Mouse (Mus musculus): ENCODE data around the gene Olfr401. TPM values are rescaled to one million over a fixed set of nuclear protein-coding genes. Genes with fewer than 3 reads are reported as not detected.
"Not testable (repeated sequence)": the region's sequence is repeated elsewhere in the genome, so short reads cannot be mapped to it uniquely, and the experiment has no call there.

The Olfr401 gene
- not detected for total RNA-seq (2022)

DNA sequence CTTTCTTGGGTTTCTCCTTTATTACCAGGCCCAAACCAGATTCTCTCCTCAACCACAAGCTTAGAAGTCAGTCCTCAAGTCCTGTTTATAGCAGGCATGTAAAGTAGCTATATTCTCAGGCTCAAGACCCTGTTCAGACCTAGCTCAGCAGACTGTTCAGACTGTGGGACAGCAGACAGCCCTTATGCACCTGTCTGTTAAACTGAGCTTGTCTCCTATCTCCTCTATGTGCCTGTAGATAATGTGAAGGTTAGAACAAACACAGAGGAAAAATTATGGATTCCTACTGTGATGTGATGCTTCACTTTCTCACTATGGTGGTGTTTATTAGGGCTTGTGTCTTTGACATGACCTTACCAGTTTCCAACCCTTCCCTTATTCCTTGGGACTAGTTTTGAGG lies at the start of gene Olfr401:
Gene Olfr401 (plus strand): TSS at position 301 of the 400 bp plus-strand sequence.
- DNase-seq (ENCODE audit: low spot score in 2 of 2), result no peak

DNA sequence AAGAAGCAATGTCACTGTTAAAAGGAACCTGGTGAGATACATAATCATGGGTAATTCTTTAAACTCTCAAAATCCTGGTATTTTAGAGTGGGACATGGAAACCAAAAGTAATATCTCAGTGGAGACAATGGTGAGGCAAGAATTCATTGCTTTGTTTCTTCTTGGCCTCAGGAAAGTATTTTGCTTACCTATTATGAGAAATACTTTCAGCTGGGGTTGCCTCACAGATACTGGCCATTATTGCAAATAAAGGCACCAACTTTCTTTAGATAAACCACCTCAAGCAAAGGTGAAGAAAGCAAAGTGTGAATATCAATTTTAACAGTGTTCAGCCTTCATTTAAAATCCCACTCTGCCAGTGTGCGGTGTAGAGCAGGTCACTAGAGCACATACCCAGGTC lies 43.9 kb upstream of the Olfr401 start, which contains the start of gene Zfp616:
Gene Zfp616 (plus strand): TSS at position 301 of the 400 bp plus-strand sequence.
- DNase-seq (ENCODE audit: low spot score in 2 of 2), result no peak

GRCm38 (mm10) chr11:74100724-74101123 lies 12.8 kb upstream of the Olfr401 start:
- DNase-seq (ENCODE audit: low spot score in 2 of 2), result no peak

- no peak for DNase-seq (ENCODE audit: low spot score in 2 of 2)
Measured at GRCm38 (mm10) chr11:74101507-74101906, 12.0 kb upstream of the Olfr401 start.

DNA sequence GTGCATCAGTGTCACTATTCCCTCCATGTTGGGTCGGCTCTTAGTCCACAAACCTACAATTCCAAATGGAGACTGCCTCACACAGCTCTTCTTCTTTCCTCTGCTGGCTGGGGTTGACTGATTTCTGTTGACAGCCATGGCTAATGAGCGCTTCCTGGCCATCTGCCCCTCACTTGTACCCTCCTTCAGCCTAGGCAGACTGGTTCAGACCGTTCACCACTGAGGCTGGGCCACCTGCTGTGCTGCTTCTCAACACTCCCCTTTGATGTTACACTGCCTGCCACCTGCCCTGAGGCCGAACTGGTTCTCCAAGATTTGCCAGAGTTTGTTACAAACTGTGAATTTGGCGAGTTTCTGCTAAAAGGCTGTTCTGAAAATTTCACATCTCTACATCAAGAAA lies 8.4 kb upstream of the Olfr401 start:
- DNase-seq (ENCODE audit: low spot score in 2 of 2), result no peak

DNA sequence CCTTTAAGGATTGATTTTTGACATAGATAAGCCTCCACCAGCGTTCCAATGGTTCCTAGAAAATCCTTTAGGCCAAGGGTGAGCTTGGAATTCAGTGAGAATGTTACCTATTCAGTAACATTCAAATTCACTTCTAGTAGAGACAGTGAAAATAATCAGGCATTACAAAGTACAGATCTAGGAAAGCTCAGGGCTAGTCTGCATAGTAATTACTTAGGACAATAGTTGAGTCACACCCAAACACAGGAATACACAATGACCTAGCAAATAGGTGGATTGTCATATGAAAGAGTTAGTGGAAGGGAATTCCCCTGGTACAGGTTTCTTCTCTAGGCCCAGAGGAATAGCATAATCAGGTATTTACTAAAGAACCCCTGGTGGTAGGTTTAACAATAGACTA lies 26.5 kb downstream of the Olfr401 start:
- DNase-seq (ENCODE audit: low spot score in 2 of 2), result not testable (repeated sequence)

GRCm38 (mm10) chr11:74145866-74146265 lies 32.4 kb downstream of the Olfr401 start:
- DNase-seq (ENCODE audit: low spot score in 2 of 2), result no peak

DNA sequence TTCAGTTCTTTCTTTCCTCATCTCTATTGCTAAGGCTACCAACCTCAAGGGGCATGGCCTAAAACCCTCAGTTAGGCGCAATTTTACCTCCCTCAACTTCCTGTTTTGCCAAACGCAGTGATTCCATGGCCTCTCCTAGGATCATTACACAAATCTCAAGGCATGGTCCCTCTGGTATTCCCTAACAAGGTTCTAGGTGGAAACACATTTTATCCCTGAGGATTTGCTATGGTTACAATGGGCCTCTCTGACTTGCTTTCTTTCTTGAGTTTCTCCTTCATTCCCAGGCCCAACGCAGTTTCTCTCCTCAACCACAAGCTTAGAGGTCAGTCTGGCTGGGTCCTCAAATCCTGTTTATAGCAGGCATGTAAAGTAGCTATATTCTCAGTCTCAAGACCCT lies 39.7 kb downstream of the Olfr401 start, which contains the start of gene Olfr402:
Gene Olfr402 (plus strand): TSS at position 301 of the 400 bp plus-strand sequence.
- no peak for DNase-seq (ENCODE audit: low spot score in 2 of 2)

GRCm38 (mm10) chr11:74168771-74169170 lies 55.3 kb downstream of the Olfr401 start:
- no peak for DNase-seq (ENCODE audit: low spot score in 2 of 2)

Other genes starting within 250 kb of the Olfr401 start
- not detected for gene Olfr394, start 222.9 kb upstream of the Olfr401 start, total RNA-seq (2022)
- not detected for gene Olfr395, start 204.4 kb upstream of the Olfr401 start, total RNA-seq (2022)
- not detected for gene Olfr23, start 177.0 kb upstream of the Olfr401 start, total RNA-seq (2022)
- not detected for gene Olfr397, start 152.9 kb upstream of the Olfr401 start, total RNA-seq (2022)
- not detected for gene Olfr398, start 123.3 kb upstream of the Olfr401 start, total RNA-seq (2022)
- not detected for gene Olfr139, start 57.2 kb upstream of the Olfr401 start, total RNA-seq (2022)
- gene Olfr399, start 57.1 kb upstream of the Olfr401 start, total RNA-seq (2022), result not detected
- not detected for gene Zfp616, start 43.8 kb upstream of the Olfr401 start, total RNA-seq (2022)
- not detected for gene Olfr402, start 39.8 kb downstream of the Olfr401 start, total RNA-seq (2022)
- not detected for gene Olfr403, start 72.5 kb downstream of the Olfr401 start, total RNA-seq (2022)
- not detected for gene Olfr43, start 97.7 kb downstream of the Olfr401 start, total RNA-seq (2022)
- not detected for gene Olfr406, start 146.1 kb downstream of the Olfr401 start, total RNA-seq (2022)
- gene Olfr59, start 170.0 kb downstream of the Olfr401 start, total RNA-seq (2022), result not detected
- gene Olfr410, start 224.3 kb downstream of the Olfr401 start, total RNA-seq (2022), result not detected
- not detected for gene Olfr411, start 238.9 kb downstream of the Olfr401 start, total RNA-seq (2022)
- gene Olfr412, start 248.4 kb downstream of the Olfr401 start, total RNA-seq (2022), result not detected

Measured in left cerebral cortex, adult 8-10 months (tissue).